Mouse (Mus musculus) hindbrain, embryonic 14.5 days (tissue): ENCODE data around the gene Gm14410. TPM values are rescaled to one million over a fixed set of nuclear protein-coding genes. Genes with fewer than 3 reads are reported as not detected.
"Not testable (repeated sequence)": the region's sequence is repeated elsewhere in the genome, so short reads cannot be mapped to it uniquely, and the experiment has no call there.

ENCODE experiments used
- ATAC-seq: fragments of 200-750 bp; cut with Nextera tagmentation; 2 replicates; pipeline ENCODE4 v1.8.0; 2017; ENCODE audit warnings: moderate number of reproducible peaks, mild to moderate bottlenecking, moderate TSS enrichment, moderate library complexity; ENCODE audit not compliant: low FRiP score
- DNase-seq: peaks from one replicate; pipeline ENCODE4 v3.0.0-alpha.2; 2015; ENCODE audit warnings: low spot score
- H3K27ac ChIP-seq: fragments of 300-500 bp; sonication (generic); 2 replicates; pipeline ENCODE4 v1.5.1; 2014; ENCODE audit warnings: mild to moderate bottlenecking, moderate library complexity
- H3K27me3 ChIP-seq: fragments of 300-500 bp; sonication (generic); 2 replicates; pipeline ENCODE4 v1.6.1; 2014; ENCODE audit warnings: mild to moderate bottlenecking, low read length, mixed read lengths; ENCODE audit not compliant: control insufficient read depth, insufficient read depth
- H3K36me3 ChIP-seq: fragments of 300-500 bp; sonication (generic); replicated peaks from 2 replicates; pipeline ENCODE4 v1.6.1; 2014; ENCODE audit not compliant: control insufficient read depth, insufficient read depth
- H3K4me1 ChIP-seq: fragments of 300-500 bp; sonication (generic); replicated peaks from 2 replicates; pipeline ENCODE4 v1.6.1; 2014; ENCODE audit warnings: antibody characterized with exemption, low read length, mixed read lengths; ENCODE audit not compliant: control insufficient read depth, insufficient read depth
- H3K4me2 ChIP-seq: fragments of 300-500 bp; sonication (generic); replicated peaks from 2 replicates; pipeline ENCODE4 v1.6.1; 2014; ENCODE audit warnings: mild to moderate bottlenecking, moderate library complexity
- H3K4me3 ChIP-seq: fragments of 300-500 bp; sonication (generic); replicated peaks from 2 replicates; pipeline ENCODE4 v1.5.1; 2014; ENCODE audit warnings: mild to moderate bottlenecking, low read length
- H3K9ac ChIP-seq: fragments of 300-500 bp; sonication (generic); 2 replicates; pipeline ENCODE4 v1.6.1; 2014
- H3K9me3 ChIP-seq: fragments of 300-500 bp; sonication (generic); 2 replicates; pipeline ENCODE4 v1.6.1; 2016; ENCODE audit warnings: low read length; ENCODE audit not compliant: control insufficient read depth
- WGBS: fragments of 180-500 bp; shearing (Covaris S2); extraction: QIAGEN DNeasy Blood & Tissue Kit; methylation state at CpG from one replicate; pipeline ENCODE4 v1.1.7; 2014; 5-methylcytosine and 5-hydroxymethylcytosine counted together
- polyA plus RNA-seq: library from polyadenylated mRNA; unstranded; fragments of >200 nt; fragmentation: Nextera tagmentation; extraction: Ambion mirVana; gene quantifications from 2 replicates; pipeline ENCODE4 v1.2.1, GENCODE M21; 2014

Gene Gm14410
- 35.3 and 45.5 TPM in 2 replicates for polyA plus RNA-seq

- not testable (repeated sequence) for H3K27me3 ChIP-seq, ATAC-seq, H3K36me3 ChIP-seq, H3K27ac ChIP-seq, H3K9me3 ChIP-seq, H3K4me1 ChIP-seq, H3K9ac ChIP-seq, DNase-seq
- peak within 1 kb of the TSS; percentile 39 for H3K4me2 ChIP-seq
- H3K4me3 ChIP-seq = peak within 1 kb of the TSS; percentile 29
- WGBS = 1% methylated on average over 4 of the region's 6 CpGs
These were observed at the start of gene Gm14410 for GRCm38 (mm10) chr2:177206341-177206740. Gene Gm14410 (minus strand): TSS chr2:177206421.

DNA sequence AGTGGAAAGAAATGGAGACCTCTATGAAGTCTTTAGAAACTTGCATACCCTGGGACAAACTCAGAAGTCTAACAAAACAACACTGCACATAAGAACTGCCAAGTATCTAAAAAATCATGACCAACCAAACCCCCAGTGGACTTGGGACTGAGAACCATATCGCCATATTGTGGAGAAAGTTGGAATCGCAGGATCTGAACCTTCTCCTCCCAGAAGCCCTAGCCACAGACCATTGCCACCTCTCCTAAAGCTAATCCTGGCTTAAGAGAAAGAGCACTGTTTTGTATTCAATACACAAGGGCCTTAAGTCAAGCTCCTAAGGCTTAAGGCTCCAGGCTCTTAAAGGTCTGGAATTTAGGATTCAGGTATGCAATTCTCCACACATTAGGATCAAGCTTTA, 41.2 kb upstream of the Gm14410 start:
- H3K36me3 ChIP-seq, H3K4me3 ChIP-seq, H3K9me3 ChIP-seq, H3K27ac ChIP-seq, H3K9ac ChIP-seq, ATAC-seq, H3K4me2 ChIP-seq, H3K27me3 ChIP-seq, H3K4me1 ChIP-seq, DNase-seq: not testable (repeated sequence)
- WGBS = 79% methylated on average over 2 of the region's 2 CpGs

- 48% methylated on average over 2 of the region's 2 CpGs for WGBS
These were observed 24.2 kb upstream of the Gm14410 start for GRCm38 (mm10) chr2:177230461-177230860.

GRCm38 (mm10) chr2:177172749-177173148, 33.5 kb downstream of the Gm14410 start:
- H3K4me2 ChIP-seq, H3K9me3 ChIP-seq, H3K9ac ChIP-seq, ATAC-seq, H3K36me3 ChIP-seq, H3K27me3 ChIP-seq, H3K4me1 ChIP-seq, H3K27ac ChIP-seq, DNase-seq, H3K4me3 ChIP-seq: not testable (repeated sequence)
- 87% methylated on average over 4 of the region's 5 CpGs for WGBS

More at GRCm38 (mm10) chr2:177230461-177230860, 24.2 kb upstream of the Gm14410 start:
- H3K27me3 ChIP-seq, H3K9me3 ChIP-seq, H3K27ac ChIP-seq, H3K36me3 ChIP-seq, DNase-seq, ATAC-seq, H3K4me2 ChIP-seq, H3K9ac ChIP-seq, H3K4me1 ChIP-seq, H3K4me3 ChIP-seq: not testable (repeated sequence)

Other genes with a start within 250 kb of the Gm14410 start
- gene Gm14419, start 205.5 kb downstream of the Gm14410 start, polyA plus RNA-seq = 7.1 and 7.9 TPM in 2 replicates
- not detected in 2 replicates for gene Gm14401, start 132.1 kb downstream of the Gm14410 start, polyA plus RNA-seq
- gene Gm14409, start 60.6 kb upstream of the Gm14410 start, polyA plus RNA-seq = not detected in 2 replicates
- 0.44 and 0.82 TPM in 2 replicates for gene Gm14412, start 117.9 kb upstream of the Gm14410 start, polyA plus RNA-seq
- gene Gm14418, start 191.9 kb upstream of the Gm14410 start, polyA plus RNA-seq = 9.8 and 10.2 TPM in 2 replicates